Mouse (Mus musculus): ENCODE results near the gene Kank2.

DNA sequence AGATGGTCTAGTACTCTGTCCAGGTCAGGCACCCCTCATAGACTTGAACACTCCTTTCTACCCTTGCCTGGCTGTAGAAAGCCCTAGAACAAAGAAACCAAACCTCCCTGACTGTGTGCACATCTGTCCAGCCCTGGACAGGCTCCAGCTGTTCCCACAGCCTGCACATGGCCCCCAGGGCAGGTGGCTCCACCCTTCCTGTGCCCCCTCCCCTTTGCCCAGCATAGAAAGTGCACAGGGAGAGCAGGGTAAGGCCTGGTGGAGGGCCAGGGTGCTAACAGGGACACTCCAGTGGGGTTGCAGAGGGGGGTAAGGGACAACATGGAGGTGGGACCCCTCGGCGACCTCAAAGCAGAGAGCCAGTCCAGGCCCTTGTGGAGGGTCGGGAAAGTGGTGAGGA is 2.3 kb downstream of the Kank2 start:
- TF ChIP-seq POLR2A (IDR thresholded peaks at IDR 0.05; ENCODE audit: insufficient read depth, low read length) (no peak), CTCF (IDR thresholded peaks at IDR 0.05; ENCODE audit: low read depth, low read length) (no peak)

All from ES-Bruce4 (cell line).